Mouse (Mus musculus): ENCODE measurements around the gene Disc1. TPM values are rescaled to one million over a fixed set of nuclear protein-coding genes. Genes with fewer than 3 reads are reported as not detected.

Gene Disc1
- total and polyA plus RNA-seq, 3 experiments, result 0.75 to 2.2 TPM; not detected in 1

DNA sequence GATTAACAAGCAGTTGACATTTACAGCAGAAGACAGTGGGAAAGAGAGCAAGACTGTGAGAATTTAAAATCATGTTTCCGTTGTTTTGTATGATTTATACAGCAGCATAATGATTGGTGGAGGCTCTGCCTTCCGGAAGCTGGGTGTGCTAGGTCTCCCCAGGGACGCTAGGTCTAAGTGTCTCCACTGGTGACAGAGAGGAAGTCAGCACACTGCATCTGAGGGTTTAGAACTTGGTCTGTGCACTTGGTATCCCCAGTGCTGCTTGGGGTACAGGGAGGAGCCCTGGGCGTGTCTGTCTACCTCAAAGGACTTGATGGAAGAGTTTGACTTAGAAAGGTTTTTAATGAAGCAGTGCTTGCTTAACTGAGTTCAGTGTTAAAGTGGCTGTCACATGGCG, 25.2 kb upstream of the Disc1 start:
- Histone ChIP-seq H3K27ac (ENCODE audit: control insufficient read depth, low read depth, low read length) (no peak overlapping the region), H3K79me2 (ENCODE audit: control insufficient read depth, insufficient read depth, low read length, poor library complexity) (peaks cover 11% of the 10 kb centered on the region; the same call in 1 of the 2 replicates), H3K9ac (ENCODE audit: control insufficient read depth, low read depth, low read length, poor library complexity, severe bottlenecking) (no peak overlapping the region), H3K9me3 (replicated peaks; ENCODE audit: insufficient read depth, low read length) (no peaks in the 10 kb centered on the region), H3K36me3 (ENCODE audit: control insufficient read depth in 1 of 2, insufficient read depth in 2 of 2, low read length in 2 of 2) (peaks cover 20 to 32% of the 10 kb centered on the region in 2 experiments), H3K27me3 (ENCODE audit: control insufficient read depth in 1 of 2, insufficient read depth in 2 of 2, low read length in 2 of 2) (no peaks in the 10 kb centered on the region), H3K4me1 (ENCODE audit: control insufficient read depth in 1 of 2, insufficient read depth in 2 of 2, low read length in 2 of 2) (peaks cover 16 to 20% of the 10 kb centered on the region in 2 experiments), H3K4me3 (ENCODE audit: control insufficient read depth in 1 of 2, insufficient read depth in 1 of 2, low read depth in 2 of 2, low read length in 2 of 2) (no peak overlapping the region)
- TF ChIP-seq POLR2A (IDR thresholded peaks at IDR 0.05; ENCODE audit: control insufficient read depth in 1 of 2, insufficient read depth in 1 of 2, low read depth in 1 of 2, low read length in 2 of 2, poor library complexity in 1 of 2) (no peak), MAFK (IDR thresholded peaks at IDR 0.05; ENCODE audit: borderline replicate concordance, low read depth, low read length) (no peak), GATA1 (IDR thresholded peaks at IDR 0.05; ENCODE audit: low read depth, low read length) (no peak), MYB (IDR thresholded peaks at IDR 0.05; ENCODE audit: low read depth, low read length) (no peak), UBTF (IDR thresholded peaks at IDR 0.05; ENCODE audit: borderline replicate concordance, insufficient read depth, low read depth, low read length) (no peak), TBP (IDR thresholded peaks at IDR 0.05; ENCODE audit: low read depth, low read length) (no peak), SMC3 (IDR thresholded peaks at IDR 0.05; ENCODE audit: low read depth, low read length) (no peak), ZNF384 (IDR thresholded peaks at IDR 0.05; ENCODE audit: low read depth, low read length) (no peak), CHD1 (IDR thresholded peaks at IDR 0.05; ENCODE audit: low read depth, low read length) (no peak), CHD2 (IDR thresholded peaks at IDR 0.05; ENCODE audit: low read length) (no peak), CTCF (IDR thresholded peaks at IDR 0.05 in 2 of 3, conservative IDR thresholded peaks at IDR 0.05 in 1 of 3; ENCODE audit: control insufficient read depth in 1 of 3, insufficient read depth in 1 of 3, low read depth in 2 of 3, low read length in 3 of 3, poor library complexity in 1 of 3, severe bottlenecking in 1 of 3) (no peak)
- DNase-seq (ENCODE audit: low read depth, low spot score), result peak; percentile 24

DNA sequence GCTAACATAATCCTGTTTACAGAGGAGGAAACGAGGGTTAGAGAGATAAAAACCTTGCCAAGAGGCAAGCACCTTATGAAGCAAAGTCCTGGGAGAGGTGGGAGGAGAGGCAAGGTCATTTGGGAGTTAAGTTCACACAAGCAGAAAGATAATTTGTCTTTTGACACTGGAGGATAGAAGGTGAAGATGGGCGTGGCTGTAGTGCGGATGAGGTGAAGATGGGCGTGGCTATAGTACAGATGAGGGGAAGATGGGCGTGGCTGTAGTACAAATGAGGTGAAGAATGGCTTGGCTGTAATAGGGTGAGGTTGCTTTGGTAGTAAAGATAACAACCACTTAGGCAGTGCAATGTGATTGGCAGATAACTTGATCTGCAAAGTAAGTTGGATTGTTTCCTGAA, 22.7 kb upstream of the Disc1 start:
- Histone ChIP-seq H3K79me2 (ENCODE audit: control insufficient read depth, insufficient read depth, low read length, poor library complexity) (peaks cover 5% of the 10 kb centered on the region; the same call in 1 of the 2 replicates), H3K4me3 (ENCODE audit: control insufficient read depth in 1 of 2, insufficient read depth in 1 of 2, low read depth in 2 of 2, low read length in 2 of 2) (no peak overlapping the region), H3K36me3 (ENCODE audit: control insufficient read depth in 1 of 2, insufficient read depth in 2 of 2, low read length in 2 of 2) (peaks cover 13 to 35% of the 10 kb centered on the region in 2 experiments), H3K4me1 (ENCODE audit: control insufficient read depth in 1 of 2, insufficient read depth in 2 of 2, low read length in 2 of 2) (peaks cover 14 to 16% of the 10 kb centered on the region in 2 experiments), H3K27me3 (ENCODE audit: control insufficient read depth in 1 of 2, insufficient read depth in 2 of 2, low read length in 2 of 2) (no peaks in the 10 kb centered on the region), H3K27ac (ENCODE audit: control insufficient read depth, low read depth, low read length) (peak overlapping the region; percentile 46), H3K9ac (ENCODE audit: control insufficient read depth, low read depth, low read length, poor library complexity, severe bottlenecking) (no peak overlapping the region), H3K9me3 (replicated peaks; ENCODE audit: insufficient read depth, low read length) (no peaks in the 10 kb centered on the region)
- peak; percentile 89 for DNase-seq (ENCODE audit: low read depth, low spot score)
- TF ChIP-seq NRF1 (IDR thresholded peaks at IDR 0.05; ENCODE audit: insufficient read depth, low read depth, low read length, poor library complexity, severe bottlenecking) (peak; percentile 6; the same call in 1 of the 2 replicates), NELFE (IDR thresholded peaks at IDR 0.05; ENCODE audit: low read depth, low read length) (no peak), SIN3A (IDR thresholded peaks at IDR 0.05; ENCODE audit: low read length) (peak; percentile 47; the same call in 1 of the 2 replicates), MAX (IDR thresholded peaks at IDR 0.05; ENCODE audit: low read length) (0 out of 2 replicates have a peak, but pooled peaks have one; percentile 26), ZKSCAN1 (IDR thresholded peaks at IDR 0.05; ENCODE audit: low read depth, low read length) (no peak), HCFC1 (IDR thresholded peaks at IDR 0.05; ENCODE audit: low read depth, low read length) (0 out of 2 replicates have a peak, but pooled peaks have one; percentile 16), EP300 (IDR thresholded peaks at IDR 0.05; ENCODE audit: low read depth in 1 of 2, low read length in 2 of 2) (peak in 1 of 2 experiments; percentile 62; a peak in 2 of 4 replicates), MXI1 (IDR thresholded peaks at IDR 0.05; ENCODE audit: low read depth, low read length) (0 out of 2 replicates have a peak, but pooled peaks have one; percentile 21), RAD21 (IDR thresholded peaks at IDR 0.05; ENCODE audit: low read depth, low read length) (no peak), ETS1 (IDR thresholded peaks at IDR 0.05; ENCODE audit: low read depth, low read length) (no peak; the same call in 1 of the 2 replicates), CHD2 (IDR thresholded peaks at IDR 0.05; ENCODE audit: low read length) (no peak), TCF12 (IDR thresholded peaks at IDR 0.05; ENCODE audit: low read depth, low read length) (0 out of 2 replicates have a peak, but pooled peaks have one; percentile 29), MYB (IDR thresholded peaks at IDR 0.05; ENCODE audit: low read depth, low read length) (no peak), ZMIZ1 (IDR thresholded peaks at IDR 0.05; ENCODE audit: low read depth, low read length) (0 out of 2 replicates have a peak, but pooled peaks have one; percentile 47), GABPA (IDR thresholded peaks at IDR 0.05; ENCODE audit: low read depth, low read length) (no peak), MYC (IDR thresholded peaks at IDR 0.05; ENCODE audit: low read depth, low read length) (no peak), GATA1 (IDR thresholded peaks at IDR 0.05; ENCODE audit: low read depth, low read length) (peak; percentile 65; the same call in 1 of the 2 replicates)
